Mouse (Mus musculus): ENCODE measurements around the gene Rilp.
"Not testable (repeated sequence)": the region's sequence is repeated elsewhere in the genome, so short reads cannot be mapped to it uniquely, and the experiment has no call there.

Gene Rilp

DNA sequence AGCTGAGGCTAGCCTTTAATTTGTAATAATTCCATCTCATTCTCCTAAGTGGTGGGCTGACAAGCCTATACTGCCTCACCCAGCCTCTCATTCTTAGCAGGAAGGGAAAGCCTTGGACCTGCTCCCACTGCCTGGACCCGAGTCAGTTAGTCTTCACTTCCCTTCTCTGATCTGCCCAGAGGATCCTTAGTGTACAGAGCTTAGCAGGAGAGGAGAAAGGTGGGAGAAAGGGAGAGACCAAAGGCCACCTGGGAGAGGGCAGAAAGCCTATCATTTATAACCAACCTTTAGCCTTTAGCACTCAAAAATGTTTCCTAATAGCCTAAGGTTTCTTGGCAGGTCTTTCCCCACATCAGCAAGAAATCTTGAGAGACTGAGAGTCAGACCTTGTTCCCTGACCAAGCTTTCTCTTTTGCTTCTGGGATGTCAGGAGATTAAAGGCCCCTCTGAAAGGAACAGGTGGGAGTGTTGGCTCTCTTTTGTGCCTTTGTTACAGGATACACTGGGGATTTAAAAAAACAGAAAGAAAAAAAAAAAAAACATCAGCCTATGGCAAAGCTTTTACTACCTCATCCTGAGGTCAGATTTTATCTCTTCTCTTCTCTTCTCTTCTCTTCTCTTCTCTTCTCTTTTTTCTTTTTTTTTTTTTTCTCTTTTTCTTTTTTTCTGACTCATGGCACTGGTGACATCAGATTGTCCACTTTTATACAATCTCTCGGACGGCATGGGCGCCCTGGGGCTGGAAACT, 24.6 kb downstream of the Rilp start:
- peak; percentile 93 for DNase-seq

- peak; percentile 79 for DNase-seq
Measured at GRCm38 (mm10) chr11:75535106-75535795, 25.4 kb downstream of the Rilp start.

- DNase-seq = peak; percentile 88
Measured at GRCm38 (mm10) chr11:75536255-75537024, 26.5 kb downstream of the Rilp start.

DNA sequence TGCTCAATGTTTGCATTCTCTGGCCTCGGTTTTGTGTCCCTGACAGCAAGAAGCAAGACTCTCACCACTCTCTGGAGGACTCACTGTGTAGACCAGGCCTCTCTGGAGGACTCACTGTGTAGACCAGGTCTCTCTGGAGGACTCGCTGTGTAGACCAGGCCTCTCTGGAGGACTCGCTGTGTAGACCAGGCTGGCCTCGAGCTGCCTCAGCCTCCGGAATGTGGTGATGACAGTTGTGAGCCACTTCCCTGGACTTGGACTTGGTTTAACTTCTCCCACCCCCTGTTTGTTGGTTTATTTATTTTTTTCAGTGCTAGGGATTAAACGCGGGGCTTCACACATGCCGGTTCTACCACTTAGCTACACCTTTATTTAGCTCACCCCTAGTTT, 27.1 kb downstream of the Rilp start:
- DNase-seq = peak; percentile 74

GRCm38 (mm10) chr11:75537491-75538183, 27.7 kb downstream of the Rilp start:
- peak; percentile 96 for DNase-seq

GRCm38 (mm10) chr11:75538184-75538969, 28.5 kb downstream of the Rilp start:
- peak; percentile 91 for DNase-seq

DNA sequence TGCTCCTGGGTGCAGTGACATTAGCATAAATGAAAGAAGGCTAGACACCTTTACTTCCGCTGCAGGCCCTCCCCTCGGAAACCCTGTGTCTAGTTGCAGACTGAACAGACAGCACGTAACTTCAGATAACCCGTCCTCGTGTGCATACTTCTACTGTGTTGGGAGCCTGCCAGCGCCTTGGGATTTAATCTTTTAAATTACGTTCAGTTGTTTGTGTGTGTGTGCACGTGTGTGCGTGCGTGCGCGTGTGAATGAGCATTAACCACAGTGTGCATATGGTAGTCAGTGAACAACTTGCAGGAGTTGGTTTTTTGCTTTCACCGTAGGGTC, 29.0 kb downstream of the Rilp start:
- peak; percentile 88 for DNase-seq

DNA sequence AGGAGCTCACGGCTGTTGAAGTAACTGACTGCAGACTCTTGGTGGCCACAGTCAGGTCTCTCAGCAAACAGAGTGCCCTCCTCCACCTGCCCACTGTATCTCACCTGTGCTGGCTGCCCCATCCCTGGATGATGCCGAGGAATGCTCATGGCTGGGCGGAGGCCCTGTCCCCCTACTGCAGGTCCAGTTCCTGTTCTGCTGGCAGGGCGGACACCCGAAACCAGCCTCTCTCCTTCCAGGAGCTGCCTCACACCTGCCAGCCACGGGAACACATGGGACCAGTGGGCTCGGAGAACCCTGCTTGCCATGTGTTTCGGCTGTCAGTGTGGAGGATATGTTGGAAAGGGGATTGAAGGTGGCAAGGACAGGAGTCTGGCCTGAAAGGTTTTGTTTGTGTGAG, 30.3 kb downstream of the Rilp start:
- DNase-seq = peak; percentile 92

DNA sequence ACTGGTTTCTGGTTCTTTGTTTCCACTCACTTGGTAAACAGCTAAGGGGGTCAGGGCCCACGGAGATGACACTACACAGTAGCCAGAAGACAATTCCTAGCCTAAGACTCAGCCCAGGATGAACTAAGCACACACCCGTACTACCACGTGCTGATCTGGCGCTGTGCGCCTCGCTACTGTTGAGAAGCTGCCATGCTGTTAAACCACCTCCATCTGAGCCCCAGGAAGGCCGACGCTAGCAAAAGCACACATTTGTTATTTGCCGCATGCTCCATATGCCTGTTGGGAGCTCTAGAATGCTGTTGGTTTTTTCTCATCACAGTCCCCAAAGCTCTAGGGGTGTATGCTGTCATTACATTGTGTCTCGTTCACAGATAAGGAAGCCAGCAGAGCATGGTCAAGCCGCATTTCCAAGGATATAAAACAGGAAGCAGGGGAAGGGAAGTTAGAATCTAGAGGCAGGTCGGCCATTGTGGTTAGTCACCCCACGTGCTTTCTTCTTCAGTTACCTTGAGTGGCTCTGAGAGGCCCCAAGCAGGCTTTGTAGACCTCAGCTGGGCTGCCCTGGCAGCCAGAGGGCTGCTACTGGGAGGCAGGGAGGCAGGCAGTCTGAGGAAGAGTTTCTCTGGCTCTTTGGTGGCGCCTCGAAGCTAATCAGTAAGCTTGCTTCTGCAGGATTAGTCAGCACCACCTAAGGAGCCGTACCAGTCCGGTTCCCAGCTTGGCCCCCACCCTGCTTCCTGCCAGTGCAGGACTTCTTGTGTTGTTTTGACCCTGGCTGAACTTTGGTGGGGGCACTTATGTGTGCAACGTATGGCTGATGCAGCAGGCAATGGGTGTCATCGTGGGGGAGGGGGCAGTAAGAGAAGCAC, 31.1 kb downstream of the Rilp start:
- peak; percentile 92 for DNase-seq

DNA sequence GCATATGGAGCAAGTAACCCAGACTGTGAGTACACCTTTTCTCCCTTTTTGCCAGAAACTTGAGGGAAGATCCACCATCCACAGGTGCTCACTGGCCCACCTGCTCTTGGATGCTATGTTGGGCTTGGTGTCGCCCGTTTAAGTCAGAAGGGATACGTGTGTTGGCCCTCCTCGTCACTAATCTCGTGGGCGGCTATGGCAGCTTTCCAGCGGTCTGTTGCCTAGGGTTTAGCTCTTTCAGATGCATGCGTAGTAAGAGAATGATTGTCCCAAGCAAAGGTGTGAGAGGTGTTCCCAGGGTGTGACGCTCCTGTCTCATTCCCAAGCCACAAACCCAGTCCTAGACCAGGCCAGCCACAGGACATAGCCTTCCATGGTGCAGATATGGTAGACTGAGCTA, 34.8 kb downstream of the Rilp start:
- DNase-seq = peak; percentile 85

GRCm38 (mm10) chr11:75546057-75546456, 36.2 kb downstream of the Rilp start:
- peak; percentile 74 for DNase-seq

DNA sequence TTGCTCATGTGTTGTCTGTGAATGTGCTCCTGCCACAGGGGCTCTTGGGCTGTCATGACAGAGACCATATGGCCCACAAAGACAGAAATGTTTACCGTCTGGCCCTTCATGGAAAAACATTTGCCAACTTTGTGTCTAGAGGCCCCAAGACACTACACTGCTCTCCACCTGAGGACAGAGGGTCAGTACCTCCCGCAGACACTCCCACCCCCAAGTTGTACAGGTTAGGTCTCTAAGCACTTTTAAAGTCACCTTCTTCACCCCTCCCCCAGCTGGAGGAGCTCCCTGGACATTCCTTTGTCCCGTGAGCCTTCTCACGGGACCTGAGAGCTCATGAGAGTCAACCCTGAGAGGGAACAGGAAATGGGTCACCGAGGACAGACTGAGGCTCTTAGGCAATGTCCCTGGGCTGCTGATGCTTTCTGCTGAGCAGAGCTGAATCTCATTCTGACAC, 39.8 kb downstream of the Rilp start:
- peak; percentile 98 for DNase-seq

GRCm38 (mm10) chr11:75550200-75550946, 40.5 kb downstream of the Rilp start:
- DNase-seq = peak; percentile 99

DNA sequence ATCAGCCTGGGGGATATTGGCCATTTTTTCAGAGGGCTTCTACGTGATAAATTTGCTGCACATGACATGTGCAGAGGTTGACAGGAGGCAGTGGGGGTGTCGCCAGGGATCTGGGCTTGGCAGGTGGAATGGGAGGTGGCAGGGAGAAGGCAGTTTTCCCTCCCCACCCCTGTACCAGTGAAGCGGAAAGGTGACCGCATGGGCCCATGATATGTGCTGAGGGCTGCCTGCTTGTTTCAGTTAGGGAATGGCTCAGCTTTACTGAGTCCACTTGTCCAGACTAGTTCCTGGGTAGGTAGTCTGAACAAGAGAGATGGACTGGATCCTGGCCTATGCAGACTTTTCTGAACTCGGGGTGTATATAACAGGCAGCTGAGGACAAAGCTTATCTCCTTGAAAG, 41.4 kb downstream of the Rilp start:
- no peak for DNase-seq

DNA sequence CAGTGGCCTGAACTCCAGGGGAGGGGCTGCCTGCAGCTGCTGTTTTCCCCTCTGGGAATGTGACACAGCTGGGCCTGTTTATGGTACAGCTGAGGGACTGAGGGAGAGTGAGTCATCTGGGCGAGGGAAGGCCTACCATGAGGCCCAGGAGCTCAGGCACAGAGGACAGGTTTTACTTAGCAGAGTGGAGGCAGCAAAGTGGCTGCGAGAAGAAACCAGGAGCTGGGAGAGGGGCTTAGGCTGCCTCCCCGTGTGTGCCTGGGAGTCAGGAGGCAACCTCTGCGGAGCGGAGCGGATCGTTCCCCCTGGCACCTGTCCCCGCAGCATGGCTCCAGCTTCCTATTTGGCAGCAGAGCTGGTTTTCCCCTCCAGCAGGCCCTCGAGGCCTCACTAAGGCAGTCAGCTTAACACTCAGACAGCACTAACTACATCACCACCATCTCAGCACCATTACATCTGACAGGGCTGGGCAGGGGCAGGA, 42.1 kb downstream of the Rilp start:
- peak; percentile 99 for DNase-seq

- DNase-seq = no peak
Measured at GRCm38 (mm10) chr11:75552906-75553482, 43.1 kb downstream of the Rilp start.

DNA sequence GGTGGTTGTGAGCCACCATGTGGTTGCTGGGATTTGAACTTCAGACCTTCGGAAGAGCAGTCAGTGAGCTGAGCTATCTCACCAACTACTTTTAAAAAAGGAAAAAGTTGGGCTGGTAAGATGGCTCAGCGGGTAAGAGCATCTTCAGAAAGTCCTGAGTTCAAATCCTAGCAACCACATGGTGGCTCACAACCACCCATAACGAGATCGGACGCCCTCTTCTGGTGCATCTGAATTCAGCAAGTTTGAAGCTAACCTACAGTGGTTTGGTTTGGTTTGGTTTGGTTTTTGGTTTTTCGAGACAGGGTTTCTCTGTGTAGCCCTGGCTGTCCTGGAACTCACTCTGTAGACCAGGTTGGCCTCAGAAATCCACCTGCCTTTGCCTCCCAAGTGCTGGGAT, 46.1 kb downstream of the Rilp start:
- DNase-seq = not testable (repeated sequence)

GRCm38 (mm10) chr11:75557142-75557541, 47.2 kb downstream of the Rilp start:
- DNase-seq = no peak

GRCm38 (mm10) chr11:75558101-75558500, 48.2 kb downstream of the Rilp start:
- DNase-seq = no peak

Measured in heart, adult 11 months (tissue).